Mouse (Mus musculus) cortical plate, adult 2 months (tissue): Measurements from ENCODE around the gene Fstl4.

Experiments used
- CTCF ChIP-seq: fragments of 200-500 bp; IDR thresholded peaks from 2 replicates; pipeline ENCODE4 v1.5.1; 2011; ENCODE audit warnings: mild to moderate bottlenecking, control low read depth, low read length; ENCODE audit not compliant: insufficient read depth; ENCODE audit errors: extremely low read depth
- POLR2A ChIP-seq: fragments of 200-500 bp; IDR thresholded peaks from 2 replicates; pipeline ENCODE4 v1.6.1; 2011; ENCODE audit warnings: mild to moderate bottlenecking, low read length, control low read depth; ENCODE audit not compliant: insufficient read depth; ENCODE audit errors: extremely low read depth

DNA sequence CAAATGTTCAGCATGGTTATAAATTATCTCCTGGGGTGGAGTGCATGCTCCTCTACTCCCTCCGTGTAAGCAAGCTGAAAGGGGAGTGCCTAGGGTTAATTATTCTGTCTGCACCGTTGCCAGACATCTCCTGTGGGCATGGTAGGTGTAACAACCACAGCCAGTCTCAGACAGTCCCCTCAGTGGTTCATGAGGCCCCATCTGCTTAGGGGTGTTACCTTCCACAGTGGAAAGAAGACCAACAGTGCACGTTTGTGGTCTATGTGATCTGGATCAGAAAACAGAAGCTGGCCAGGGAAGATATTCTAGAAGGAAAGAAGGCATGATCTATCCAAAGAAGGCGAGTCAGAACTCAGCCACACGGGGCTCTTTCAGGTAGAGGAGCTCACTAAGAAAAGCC is 289.7 kb downstream of the Fstl4 start:
- TF ChIP-seq CTCF = no peak
- no peak for TF ChIP-seq POLR2A
